15 mouse cellular contexts compared by ENCODE assay signal in the genomic region with DNA sequence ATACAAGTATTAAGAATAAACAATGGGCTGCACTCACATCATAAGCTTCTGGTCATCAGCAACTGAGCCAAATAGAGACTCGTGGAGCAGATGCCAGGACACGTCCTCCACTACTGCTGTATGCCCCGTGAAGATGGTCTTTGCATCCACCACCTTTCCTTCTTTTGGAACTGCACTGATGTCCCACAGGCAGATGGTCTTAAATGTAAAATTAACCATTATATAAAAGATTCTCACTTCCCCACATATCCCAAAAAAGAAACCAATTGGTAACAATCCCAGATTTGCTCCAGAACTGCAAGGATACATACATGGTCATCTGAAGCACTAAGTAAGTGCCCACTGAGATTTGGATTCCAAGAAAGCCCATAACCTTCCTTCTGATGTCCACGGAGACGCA. TPM values are rescaled to one million over a fixed set of nuclear protein-coding genes. Genes with fewer than 3 reads are reported as not detected.
DNase-seq lines count a peak whose midpoint lies in the region.
"Had no signal": no experiment of that assay in that cellular context is flagged by ENCODE, and none has a peak within 500 bp of the region (broad histone marks: within the 10 kb centered on the region; RNA-seq: fewer than 3 reads in every experiment).

No protein-coding gene starts in this region.

- peak; percentile 15 to 22 for DNase-seq in frontal cortex, adult 2 months (ENCODE audit: extremely low spot score in 1 of 2, low spot score in 1 of 2)
- DNase-seq in frontal cortex, postnatal 10 days (ENCODE audit: low spot score in 2 of 2): no peak
- peak; percentile 18 for DNase-seq in right cerebral cortex, adult 18-20 months
- DNase-seq in right cerebral cortex, postnatal 14 days: no peak
- DNase-seq in telencephalon, adult 2 months (ENCODE audit: low read depth, low spot score): peak; percentile 51
- DNase-seq in adrenal gland, postnatal 14 days: no peak
- DNase-seq: adrenal gland, adult 2 months; adrenal gland, postnatal 10 days; adrenal gland, postnatal 36 days; cerebellum, adult 11 months; cerebellum, adult 18-20 months; cerebellum, adult 8-10 months; cerebellum, adult 9-11 months; cerebellum, postnatal 14 days; forebrain, postnatal 0 days had no signal

RNA-seq across cellular contexts. Expression of a gene that starts 13.1 kb away (rescaled TPM):
- 59.1 and 61.4 TPM in 2 replicates for polyA plus RNA-seq in frontal cortex, adult 2 months (2012; rRNA removed)
- 122 and 139 TPM in 2 replicates for total RNA-seq in adrenal gland, postnatal 14 days (2021)

RNA-seq across cellular contexts. Expression of a gene that starts 13.5 kb away (rescaled TPM):
- 31.1 and 32.0 TPM in 2 replicates for polyA plus RNA-seq in frontal cortex, adult 2 months (2012; rRNA removed)
- 42.2 and 46.4 TPM in 2 replicates for total RNA-seq in adrenal gland, postnatal 14 days (2021)

RNA-seq across cellular contexts. Expression of a gene that starts 34.6 kb away (rescaled TPM):
- 1.3 TPM in 2 replicates for polyA plus RNA-seq in frontal cortex, adult 2 months (2012; rRNA removed)
- 1.7 and 2.5 TPM in 2 replicates for total RNA-seq in adrenal gland, postnatal 14 days (2021)

RNA-seq across cellular contexts. Expression of a gene that starts 55.9 kb away (rescaled TPM):
- 8.5 and 9.2 TPM in 2 replicates for polyA plus RNA-seq in frontal cortex, adult 2 months (2012; rRNA removed)
- 8.1 and 9.0 TPM in 2 replicates for total RNA-seq in adrenal gland, postnatal 14 days (2021)

Comparison
In these comparisons a context has a peak if more than half of its experiments do, and no peak if none do; other contexts are left out.
1. DNase-seq: peak in frontal cortex, adult 2 months (2 of 2), right cerebral cortex, adult 18-20 months (single experiment) and telencephalon, adult 2 months (single experiment); none in frontal cortex, postnatal 10 days (0 of 2), right cerebral cortex, postnatal 14 days (single experiment) and adrenal gland, postnatal 14 days (single experiment).